Mouse (Mus musculus): ENCODE measurements around the gene Naa15.

DNA sequence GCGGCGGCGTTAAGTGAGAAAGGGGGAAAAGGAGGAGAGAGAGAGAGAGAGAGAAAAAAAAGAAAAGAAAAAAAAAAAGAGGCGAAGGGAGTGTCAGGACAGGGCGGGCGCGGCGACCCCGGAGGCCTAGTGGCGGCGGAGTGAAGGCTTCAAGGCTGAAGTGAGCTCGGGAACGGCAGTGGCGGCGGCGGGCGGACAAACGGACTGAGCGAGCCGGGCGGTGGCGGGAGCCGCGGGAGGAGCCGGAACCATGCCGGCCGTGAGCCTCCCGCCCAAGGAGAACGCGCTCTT, 1.1 kb downstream of the Naa15 start:
- TF ChIP-seq POLR2A (IDR thresholded peaks at IDR 0.05; ENCODE audit: low read depth, low read length): no peak
- TF ChIP-seq CTCF (IDR thresholded peaks at IDR 0.05; ENCODE audit: borderline replicate concordance, insufficient read depth, low read length): no peak
